Mouse (Mus musculus) kidney, embryonic 15.5 days (tissue): ENCODE data around the gene Madd. TPM values are rescaled to one million over a fixed set of nuclear protein-coding genes. Genes with fewer than 3 reads are reported as not detected.
"Not testable (repeated sequence)": the region's sequence is repeated elsewhere in the genome, so short reads cannot be mapped to it uniquely, and the experiment has no call there.

Experiments
- ATAC-seq: fragments of 200-750 bp; cut with Nextera tagmentation; replicated peaks from 2 replicates; pipeline ENCODE4 v1.8.0; 2017; ENCODE audit warnings: moderate TSS enrichment; ENCODE audit not compliant: low FRiP score
- H3K27ac ChIP-seq: fragments of 300-500 bp; sonication (generic); 2 replicates; pipeline ENCODE4 v1.5.1; 2015; ENCODE audit warnings: mild to moderate bottlenecking, inconsistent platforms
- H3K27me3 ChIP-seq: fragments of 300-500 bp; sonication (generic); 2 replicates; pipeline ENCODE4 v1.6.1; 2015; ENCODE audit warnings: inconsistent platforms
- H3K36me3 ChIP-seq: fragments of 300-500 bp; sonication (generic); 2 replicates; pipeline ENCODE4 v1.6.1; 2015; ENCODE audit warnings: inconsistent platforms
- H3K4me1 ChIP-seq: fragments of 300-500 bp; sonication (generic); 2 replicates; pipeline ENCODE4 v1.6.1; 2015; ENCODE audit warnings: inconsistent platforms
- H3K4me2 ChIP-seq: fragments of 300-500 bp; sonication (generic); 2 replicates; pipeline ENCODE4 v1.6.1; 2015; ENCODE audit warnings: moderate library complexity, mild to moderate bottlenecking, inconsistent platforms
- H3K4me3 ChIP-seq: fragments of 300-500 bp; sonication (generic); replicated peaks from 2 replicates; pipeline ENCODE4 v1.5.1; 2015; ENCODE audit warnings: mild to moderate bottlenecking, inconsistent platforms
- H3K9ac ChIP-seq: fragments of 300-500 bp; sonication (generic); 2 replicates; pipeline ENCODE4 v1.6.1; 2015; ENCODE audit warnings: mild to moderate bottlenecking, inconsistent platforms
- H3K9me3 ChIP-seq: fragments of 300-500 bp; sonication (generic); replicated peaks from 2 replicates; pipeline ENCODE4 v1.6.1; 2016; ENCODE audit warnings: inconsistent platforms
- WGBS: fragments of 180-500 bp; shearing (Covaris S2); methylation state at CpG from one replicate; pipeline ENCODE4 v1.1.7; 2015; ENCODE audit warnings: mixed read lengths; 5-methylcytosine and 5-hydroxymethylcytosine counted together
- polyA plus RNA-seq: library from polyadenylated mRNA; unstranded; fragments of >200 nt; fragmentation: Nextera tagmentation; extraction: Ambion mirVana; gene quantifications from 2 replicates; pipeline ENCODE4 v1.2.1, GENCODE M21; 2015

Madd gene
- polyA plus RNA-seq, 1 experiment from 2014 or later = 10.1 TPM

DNA sequence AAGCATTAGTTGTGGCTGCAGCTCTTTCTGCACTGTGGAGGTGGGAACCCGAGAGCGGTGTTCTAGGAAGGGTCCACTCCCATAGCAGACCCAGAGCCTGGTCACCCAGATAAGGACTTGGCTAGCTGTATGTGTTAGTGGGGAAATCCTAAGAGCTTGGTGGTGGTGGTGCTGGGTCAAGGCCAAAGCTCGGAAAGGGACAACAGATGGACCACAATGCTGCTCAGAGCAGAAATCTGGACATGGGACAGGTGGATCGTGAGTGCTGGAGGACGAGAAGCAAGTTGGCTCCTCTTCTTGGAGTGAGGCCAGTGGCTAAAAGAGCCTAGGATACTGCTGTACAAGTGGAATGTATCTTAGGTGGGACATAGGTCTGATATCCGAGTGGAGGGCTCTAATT is 64.1 kb downstream of the Madd start:
- peaks cover 8% of the 10 kb centered on the region for H3K4me1 ChIP-seq
- H3K36me3 ChIP-seq = no peaks in the 10 kb centered on the region
- ATAC-seq = no peak
- H3K27ac ChIP-seq = no peak overlapping the region
- H3K4me2 ChIP-seq = no peak overlapping the region
- no peak overlapping the region for H3K9ac ChIP-seq
- 0 out of 2 replicates have a peak, but pooled peaks cover 13% of the 10 kb centered on the region for H3K27me3 ChIP-seq
- no peaks in the 10 kb centered on the region for H3K9me3 ChIP-seq
- WGBS = 85% methylated on average over 6 of the region's 6 CpGs
- no peak overlapping the region for H3K4me3 ChIP-seq

- Histone ChIP-seq H3K4me2 (no peak overlapping the region), H3K27ac (no peak overlapping the region), H3K4me1 (peaks cover 8% of the 10 kb centered on the region), H3K27me3 (0 out of 2 replicates have a peak, but pooled peaks cover 13% of the 10 kb centered on the region), H3K9me3 (no peaks in the 10 kb centered on the region), H3K36me3 (no peaks in the 10 kb centered on the region), H3K9ac (no peak overlapping the region), H3K4me3 (no peak overlapping the region)
- ATAC-seq = no peak
- 81% methylated on average over 19 of the region's 19 CpGs for WGBS
These were observed 64.6 kb downstream of the Madd start for GRCm38 (mm10) chr2:91119061-91119460.

DNA sequence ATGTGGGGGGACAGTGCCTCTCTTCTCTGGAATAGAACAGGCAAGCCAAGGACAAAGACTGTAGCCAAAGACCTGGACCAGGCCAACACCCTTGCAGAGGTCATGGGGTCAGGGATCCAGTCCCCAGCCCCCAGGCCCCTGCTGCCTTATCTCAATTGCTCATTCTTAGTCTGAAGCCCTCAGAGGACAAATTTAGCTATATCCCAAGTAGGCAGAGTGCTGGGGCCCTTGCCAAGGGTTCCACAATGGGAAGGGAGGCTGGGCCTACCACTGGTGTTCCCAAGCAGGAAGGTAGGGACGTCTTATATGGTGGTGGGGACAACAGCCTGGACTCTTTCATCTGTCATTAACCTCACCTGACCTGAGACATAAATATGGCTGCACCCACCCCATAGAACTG is 65.0 kb downstream of the Madd start:
- 0 out of 2 replicates have a peak, but pooled peaks cover 13% of the 10 kb centered on the region for H3K27me3 ChIP-seq
- no peak overlapping the region for H3K9ac ChIP-seq
- H3K27ac ChIP-seq = no peak overlapping the region
- H3K4me1 ChIP-seq = peaks cover 8% of the 10 kb centered on the region
- H3K9me3 ChIP-seq = no peaks in the 10 kb centered on the region
- 16% methylated on average over 1 of the region's 1 CpGs for WGBS
- no peak overlapping the region for H3K4me2 ChIP-seq
- ATAC-seq = no peak
- H3K4me3 ChIP-seq = no peak overlapping the region
- H3K36me3 ChIP-seq = no peaks in the 10 kb centered on the region

- Histone ChIP-seq H3K9ac (no peak within 1 kb of the TSS), H3K27me3 (0 out of 2 replicates have a peak, but pooled peaks cover 13% of the 10 kb centered on the region), H3K27ac (no peak within 1 kb of the TSS), H3K36me3 (no peaks in the 10 kb centered on the region), H3K9me3 (no peaks in the 10 kb centered on the region), H3K4me2 (no peak within 1 kb of the TSS), H3K4me3 (no peak within 1 kb of the TSS), H3K4me1 (peaks cover 8% of the 10 kb centered on the region)
- no peak for ATAC-seq
- WGBS = 86% methylated on average over 11 of the region's 11 CpGs
These were observed 65.9 kb downstream of the Madd start, which contains the start of gene Mybpc3 for GRCm38 (mm10) chr2:91117585-91118275. Mybpc3 (plus strand) TSS chr2:91118144.

DNA sequence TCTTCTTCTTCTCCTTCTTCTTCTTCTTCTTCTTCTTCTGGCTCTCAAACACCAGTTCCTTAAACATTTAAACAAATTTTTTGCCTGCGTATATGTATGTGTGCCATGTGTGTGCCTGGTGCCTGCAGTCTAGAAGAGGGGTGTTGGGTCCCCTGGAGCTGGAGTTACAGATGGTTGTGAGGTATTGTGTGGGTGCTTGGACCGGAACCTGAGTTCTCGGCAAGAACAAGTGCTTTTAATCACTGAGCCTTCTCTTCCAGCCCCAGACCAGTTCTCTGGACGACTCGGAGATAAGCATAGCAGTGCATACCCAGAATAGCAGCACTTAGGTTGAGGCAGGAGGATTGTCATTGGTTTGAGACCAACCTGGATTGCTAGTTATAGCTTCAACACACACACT is 66.8 kb downstream of the Madd start:
- H3K36me3 ChIP-seq = no peaks in the 10 kb centered on the region
- H3K4me1 ChIP-seq = peaks cover 8% of the 10 kb centered on the region
- no peak overlapping the region for H3K27ac ChIP-seq
- H3K4me3 ChIP-seq = no peak overlapping the region
- no peak overlapping the region for H3K4me2 ChIP-seq
- H3K27me3 ChIP-seq = 0 out of 2 replicates have a peak, but pooled peaks cover 13% of the 10 kb centered on the region
- no peak overlapping the region for H3K9ac ChIP-seq
- no peaks in the 10 kb centered on the region for H3K9me3 ChIP-seq
- ATAC-seq = no peak
- WGBS = 74% methylated on average over 5 of the region's 5 CpGs

DNA sequence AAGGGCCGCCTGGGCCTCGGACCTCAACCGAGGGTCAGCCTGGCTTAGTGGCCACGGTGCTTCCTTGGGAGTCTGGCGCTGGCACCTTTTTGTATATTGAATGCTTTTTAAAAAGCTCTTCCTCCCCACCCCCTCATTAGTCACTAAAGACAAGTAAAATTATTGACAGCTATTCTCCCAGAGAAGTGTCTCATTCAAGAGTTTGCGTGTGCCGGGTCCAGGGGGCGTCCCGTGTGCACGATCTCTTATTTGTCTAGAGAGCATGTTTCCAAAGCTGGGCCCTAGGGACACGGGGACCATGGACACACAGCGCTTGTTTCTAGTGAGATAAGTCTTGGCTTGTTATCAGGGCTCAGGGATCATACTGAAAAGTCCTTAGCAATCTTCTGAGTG is 68.1 kb downstream of the Madd start:
- peak overlapping the region; percentile 95 for H3K4me2 ChIP-seq
- 39% methylated on average over 12 of the region's 12 CpGs for WGBS
- ATAC-seq = no peak
- no peaks in the 10 kb centered on the region for H3K9me3 ChIP-seq
- peak overlapping the region; percentile 67 for H3K9ac ChIP-seq
- peak overlapping the region; percentile 52 for H3K4me3 ChIP-seq
- peaks cover 8% of the 10 kb centered on the region for H3K4me1 ChIP-seq
- H3K36me3 ChIP-seq = no peaks in the 10 kb centered on the region
- 0 out of 2 replicates have a peak overlapping the region, but pooled peaks have one; percentile 13 for H3K27ac ChIP-seq
- H3K27me3 ChIP-seq = 0 out of 2 replicates have a peak, but pooled peaks cover 13% of the 10 kb centered on the region

- H3K4me2 ChIP-seq = peak overlapping the region; percentile 95
- H3K36me3 ChIP-seq = no peaks in the 10 kb centered on the region
- peaks cover 8% of the 10 kb centered on the region for H3K4me1 ChIP-seq
- peak; percentile 79 for ATAC-seq
- H3K4me3 ChIP-seq = peak overlapping the region; percentile 52
- no peaks in the 10 kb centered on the region for H3K9me3 ChIP-seq
- 0 out of 2 replicates have a peak, but pooled peaks cover 13% of the 10 kb centered on the region for H3K27me3 ChIP-seq
- 7% methylated on average over 42 of the region's 42 CpGs for WGBS
- peak overlapping the region; percentile 67 for H3K9ac ChIP-seq
- H3K27ac ChIP-seq = 0 out of 2 replicates have a peak overlapping the region, but pooled peaks have one; percentile 13
These were observed 68.7 kb downstream of the Madd start for GRCm38 (mm10) chr2:91114781-91115577.

GRCm38 (mm10) chr2:91113852-91114251 is 69.8 kb downstream of the Madd start:
- Histone ChIP-seq H3K36me3 (no peaks in the 10 kb centered on the region), H3K27me3 (0 out of 2 replicates have a peak, but pooled peaks cover 13% of the 10 kb centered on the region), H3K27ac (no peak overlapping the region), H3K9me3 (no peaks in the 10 kb centered on the region), H3K4me2 (no peak overlapping the region), H3K4me3 (no peak overlapping the region), H3K4me1 (peaks cover 8% of the 10 kb centered on the region), H3K9ac (no peak overlapping the region)
- no peak for ATAC-seq
- WGBS = 75% methylated on average over 6 of the region's 6 CpGs

DNA sequence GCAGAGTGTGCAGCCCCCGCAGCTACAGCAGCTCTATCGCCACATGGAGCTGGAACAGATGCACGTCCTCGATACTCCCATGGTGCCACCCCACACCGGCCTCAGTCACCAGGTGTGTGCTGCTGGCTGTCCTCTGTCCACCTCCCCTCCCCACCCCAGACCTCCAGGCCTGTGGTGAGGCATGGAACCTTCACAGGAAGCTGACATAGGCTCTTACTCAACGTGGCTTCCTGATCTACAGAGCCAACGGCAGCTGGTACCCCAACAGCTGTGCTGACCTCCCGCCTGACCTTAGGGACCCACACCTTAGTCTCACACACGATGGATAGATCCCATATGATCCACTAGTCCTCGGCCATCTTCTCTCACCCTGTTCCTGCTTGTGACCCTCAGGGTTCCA is 70.3 kb downstream of the Madd start:
- WGBS = 77% methylated on average over 10 of the region's 10 CpGs
- Histone ChIP-seq H3K9me3 (no peaks in the 10 kb centered on the region), H3K36me3 (no peaks in the 10 kb centered on the region), H3K27me3 (0 out of 2 replicates have a peak, but pooled peaks cover 13% of the 10 kb centered on the region), H3K4me2 (no peak overlapping the region), H3K4me3 (no peak overlapping the region), H3K4me1 (peaks cover 8% of the 10 kb centered on the region), H3K9ac (no peak overlapping the region), H3K27ac (no peak overlapping the region)
- ATAC-seq = no peak

DNA sequence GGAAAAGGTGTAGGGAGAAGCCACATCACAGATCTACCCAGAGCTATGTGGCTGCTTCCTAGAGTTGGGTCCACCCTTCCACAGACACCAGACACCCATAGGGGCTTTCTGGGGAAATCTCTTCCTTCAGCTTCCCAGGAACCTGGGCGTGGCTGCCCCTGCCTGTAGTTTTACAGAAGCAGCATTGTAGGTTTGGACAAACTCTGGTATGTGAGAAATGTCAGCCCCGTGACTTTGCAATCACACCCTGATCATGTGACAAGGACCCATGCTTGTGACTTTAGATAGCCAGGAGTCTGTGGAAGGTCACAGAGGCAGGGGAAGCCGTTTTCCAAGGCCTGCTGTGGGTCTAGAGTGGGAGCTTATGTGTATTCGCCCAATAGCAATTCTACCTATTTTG is 71.1 kb downstream of the Madd start:
- ATAC-seq = no peak
- WGBS = 51% methylated on average over 4 of the region's 4 CpGs
- no peak overlapping the region for H3K4me3 ChIP-seq
- 0 out of 2 replicates have a peak, but pooled peaks cover 13% of the 10 kb centered on the region for H3K27me3 ChIP-seq
- peaks cover 8% of the 10 kb centered on the region for H3K4me1 ChIP-seq
- H3K36me3 ChIP-seq = no peaks in the 10 kb centered on the region
- no peak overlapping the region for H3K27ac ChIP-seq
- no peak overlapping the region for H3K9ac ChIP-seq
- no peaks in the 10 kb centered on the region for H3K9me3 ChIP-seq
- no peak overlapping the region for H3K4me2 ChIP-seq

DNA sequence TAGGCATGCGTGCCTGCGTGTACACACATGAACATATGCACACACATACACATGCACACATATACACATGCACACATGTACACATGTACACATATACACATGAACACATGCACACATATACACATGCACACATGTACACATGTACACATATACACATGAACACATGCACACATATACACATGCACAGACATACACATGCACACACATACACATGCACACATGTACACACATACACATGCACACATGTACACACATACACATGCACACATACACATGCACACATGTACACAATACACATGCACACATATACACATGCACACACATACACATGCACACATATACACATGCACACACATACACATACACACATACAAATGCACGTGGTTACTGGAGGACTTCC is 71.8 kb downstream of the Madd start:
- H3K4me3 ChIP-seq, H3K9ac ChIP-seq: not testable (repeated sequence)
- WGBS = 96% methylated on average over 3 of the region's 3 CpGs

GRCm38 (mm10) chr2:91110429-91110828 is 73.2 kb downstream of the Madd start:
- no peak overlapping the region for H3K9ac ChIP-seq
- no peak overlapping the region for H3K27ac ChIP-seq
- H3K4me3 ChIP-seq = no peak overlapping the region
- 0 out of 2 replicates have a peak, but pooled peaks cover 3% of the 10 kb centered on the region for H3K27me3 ChIP-seq
- peaks cover 6% of the 10 kb centered on the region for H3K4me1 ChIP-seq
- no peak for ATAC-seq
- no peaks in the 10 kb centered on the region for H3K9me3 ChIP-seq
- no peak overlapping the region for H3K4me2 ChIP-seq
- WGBS = 72% methylated on average over 6 of the region's 6 CpGs
- no peaks in the 10 kb centered on the region for H3K36me3 ChIP-seq

More for the DNA sequence above, 71.8 kb downstream of the Madd start:
- ATAC-seq, H3K4me1 ChIP-seq, H3K27ac ChIP-seq, H3K9me3 ChIP-seq, H3K4me2 ChIP-seq, H3K36me3 ChIP-seq: not testable (repeated sequence)
- 0 out of 2 replicates have a peak, but pooled peaks cover 12% of the 10 kb centered on the region for H3K27me3 ChIP-seq
